Mouse (Mus musculus): ENCODE results near the gene Cbx6. TPM values are rescaled to one million over a fixed set of nuclear protein-coding genes. Genes with fewer than 3 reads are reported as not detected.

The Cbx6 gene
- polyA plus RNA-seq, 1 experiment from 2014 or later, result 52.2 TPM

DNA sequence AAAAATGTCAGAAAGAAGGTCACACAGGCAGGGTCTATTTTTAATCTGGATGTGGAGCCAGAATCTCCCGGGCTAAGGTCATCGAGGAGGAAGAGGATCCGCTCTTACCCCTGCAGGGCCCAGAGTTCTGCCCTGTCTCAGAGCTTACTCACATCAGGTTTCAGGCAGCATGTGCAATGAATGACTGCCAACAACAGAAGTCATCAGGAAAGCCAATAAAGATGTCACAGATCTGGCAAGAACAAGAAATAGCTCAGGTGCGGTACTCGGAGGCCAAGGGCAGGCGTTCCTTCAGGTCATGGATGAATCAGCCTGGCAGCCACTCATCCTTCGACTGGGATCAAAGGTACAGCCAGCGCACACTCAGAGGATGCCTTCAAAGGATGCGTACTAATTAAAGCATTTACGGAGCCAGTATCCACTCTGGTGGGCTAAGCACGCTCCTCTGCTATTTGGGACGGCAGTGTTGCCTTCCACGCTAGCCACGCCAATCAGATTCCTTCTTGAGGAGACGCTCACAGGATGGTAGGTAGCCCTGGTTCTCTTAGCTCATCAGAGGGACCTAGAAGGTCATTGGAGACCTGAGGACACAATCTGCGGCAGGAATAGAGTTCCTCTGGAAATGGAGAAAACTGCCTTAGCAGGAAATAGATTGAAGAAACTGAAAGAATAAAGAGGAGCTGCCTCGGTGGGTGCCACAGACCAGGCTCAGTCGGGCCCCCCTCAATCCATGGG is 40.9 kb upstream of the Cbx6 start:
- no peak for TF ChIP-seq CTCF (IDR thresholded peaks at IDR 0.05)
- TF ChIP-seq EP300 (IDR thresholded peaks at IDR 0.05), result no peak
- 91% methylated on average over 18 of the region's 18 CpGs for WGBS
- Histone ChIP-seq H3K9me3 (ENCODE audit: low read length) (no peaks in the 10 kb centered on the region), H3K27me3 (replicated peaks; ENCODE audit: insufficient read depth, low read length) (no peaks in the 10 kb centered on the region), H3K4me2 (replicated peaks; ENCODE audit: low read depth, low read length) (no peak overlapping the region), H3K4me1 (ENCODE audit: insufficient read depth, low read depth, low read length) (no peaks in the 10 kb centered on the region; the same call in 1 of the 2 replicates), H3K4me3 (ENCODE audit: low read depth, low read length) (no peak overlapping the region), H3K9ac (replicated peaks; ENCODE audit: low read depth) (no peak overlapping the region), H3K27ac (ENCODE audit: low read length) (no peak overlapping the region), H3K36me3 (ENCODE audit: insufficient read depth, low read length) (no peaks in the 10 kb centered on the region)
- DNase-seq (ENCODE audit: low spot score) (no peak), ATAC-seq (no peak)

GRCm38 (mm10) chr15:79873995-79874394 is 39.5 kb upstream of the Cbx6 start:
- TF ChIP-seq CTCF (IDR thresholded peaks at IDR 0.05) (no peak), EP300 (IDR thresholded peaks at IDR 0.05) (no peak)
- Histone ChIP-seq H3K27me3 (replicated peaks; ENCODE audit: insufficient read depth, low read length) (no peaks in the 10 kb centered on the region), H3K4me2 (replicated peaks; ENCODE audit: low read depth, low read length) (no peak overlapping the region), H3K27ac (ENCODE audit: low read length) (no peak overlapping the region), H3K4me1 (ENCODE audit: insufficient read depth, low read depth, low read length) (no peaks in the 10 kb centered on the region; the same call in 1 of the 2 replicates), H3K9ac (replicated peaks; ENCODE audit: low read depth) (no peak overlapping the region), H3K4me3 (ENCODE audit: low read depth, low read length) (no peak overlapping the region), H3K9me3 (ENCODE audit: low read length) (no peaks in the 10 kb centered on the region), H3K36me3 (ENCODE audit: insufficient read depth, low read length) (no peaks in the 10 kb centered on the region)
- 44% methylated on average over 2 of the region's 2 CpGs for WGBS
- ATAC-seq, result no peak
- DNase-seq (ENCODE audit: low spot score), result no peak

DNA sequence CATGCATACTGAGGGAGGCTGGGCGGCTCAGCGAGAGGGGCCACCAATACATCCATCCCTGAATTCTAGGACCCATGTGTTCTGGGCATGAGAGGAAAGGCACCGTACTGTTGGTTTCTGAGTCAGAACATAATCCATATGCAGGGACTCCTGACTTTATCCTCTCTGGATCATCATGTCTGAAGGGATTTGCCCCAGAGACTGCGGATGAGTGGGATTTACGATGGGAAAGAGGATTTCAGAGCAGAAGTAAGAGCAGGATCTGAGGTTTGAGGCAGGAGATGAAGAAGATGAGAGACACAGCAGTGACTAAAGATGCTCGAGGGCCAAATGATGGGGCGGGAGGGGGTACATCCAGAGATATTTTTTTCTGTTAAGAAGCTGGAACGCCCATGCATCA is 39.1 kb upstream of the Cbx6 start:
- 91% methylated on average over 8 of the region's 8 CpGs for WGBS
- no peak for DNase-seq (ENCODE audit: low spot score)
- Histone ChIP-seq H3K36me3 (ENCODE audit: insufficient read depth, low read length) (no peaks in the 10 kb centered on the region), H3K27ac (ENCODE audit: low read length) (no peak overlapping the region), H3K4me1 (ENCODE audit: insufficient read depth, low read depth, low read length) (no peaks in the 10 kb centered on the region), H3K9ac (replicated peaks; ENCODE audit: low read depth) (no peak overlapping the region), H3K9me3 (ENCODE audit: low read length) (no peaks in the 10 kb centered on the region), H3K4me3 (ENCODE audit: low read depth, low read length) (no peak overlapping the region), H3K27me3 (replicated peaks; ENCODE audit: insufficient read depth, low read length) (no peaks in the 10 kb centered on the region), H3K4me2 (replicated peaks; ENCODE audit: low read depth, low read length) (no peak overlapping the region)
- TF ChIP-seq CTCF (IDR thresholded peaks at IDR 0.05) (no peak), EP300 (IDR thresholded peaks at IDR 0.05) (no peak)
- ATAC-seq, result no peak

DNA sequence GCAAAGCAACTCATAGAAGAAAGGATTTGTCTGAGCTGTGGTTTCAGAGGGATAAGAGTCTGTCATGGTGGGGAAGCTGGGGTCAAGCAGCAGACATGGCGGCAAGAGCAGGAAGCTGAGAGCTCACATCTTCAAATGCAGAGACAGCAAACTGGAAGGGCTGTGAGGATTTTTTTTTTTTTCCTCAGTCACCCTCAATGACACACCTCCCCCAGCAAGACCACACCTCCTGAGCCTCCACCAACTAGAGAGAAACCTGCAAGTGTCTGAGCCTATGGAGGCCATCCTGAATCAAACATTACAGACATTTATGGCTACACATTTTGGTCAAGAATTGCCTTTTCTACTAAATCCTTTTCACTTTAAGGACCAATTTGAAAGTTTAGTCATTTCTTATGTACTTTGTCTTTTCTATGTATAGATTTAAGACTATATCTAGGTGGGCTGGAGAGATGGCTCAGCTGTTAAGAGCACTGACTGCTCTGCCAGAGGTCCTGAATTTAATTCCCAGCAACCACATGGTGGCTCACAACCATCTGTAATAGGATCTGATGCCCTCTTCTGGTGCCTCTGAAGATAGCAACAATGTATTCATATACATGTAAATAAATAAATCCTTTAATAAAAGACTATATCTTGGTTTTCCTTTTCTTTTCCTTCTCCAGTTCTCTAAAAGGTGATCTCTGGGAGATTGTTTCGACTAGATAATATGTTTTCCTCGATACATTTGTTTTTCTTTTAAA is 32.9 kb upstream of the Cbx6 start:
- no peaks in the 10 kb centered on the region for H3K36me3 ChIP-seq (ENCODE audit: insufficient read depth, low read length)
- no peak overlapping the region for H3K9ac ChIP-seq (replicated peaks; ENCODE audit: low read depth)
- no peaks in the 10 kb centered on the region for H3K27me3 ChIP-seq (replicated peaks; ENCODE audit: insufficient read depth, low read length)
- DNase-seq (ENCODE audit: low spot score) (no peak), ATAC-seq (no peak)
- H3K4me1 ChIP-seq (ENCODE audit: insufficient read depth, low read depth, low read length), result no peaks in the 10 kb centered on the region
- H3K4me3 ChIP-seq (ENCODE audit: low read depth, low read length), result no peak overlapping the region
- H3K9me3 ChIP-seq (ENCODE audit: low read length), result no peaks in the 10 kb centered on the region
- TF ChIP-seq CTCF (IDR thresholded peaks at IDR 0.05), result peak; percentile 31
- TF ChIP-seq EP300 (IDR thresholded peaks at IDR 0.05), result no peak
- 75% methylated on average over 3 of the region's 3 CpGs for WGBS
- H3K27ac ChIP-seq (ENCODE audit: low read length), result no peak overlapping the region
- no peak overlapping the region for H3K4me2 ChIP-seq (replicated peaks; ENCODE audit: low read depth, low read length)

DNA sequence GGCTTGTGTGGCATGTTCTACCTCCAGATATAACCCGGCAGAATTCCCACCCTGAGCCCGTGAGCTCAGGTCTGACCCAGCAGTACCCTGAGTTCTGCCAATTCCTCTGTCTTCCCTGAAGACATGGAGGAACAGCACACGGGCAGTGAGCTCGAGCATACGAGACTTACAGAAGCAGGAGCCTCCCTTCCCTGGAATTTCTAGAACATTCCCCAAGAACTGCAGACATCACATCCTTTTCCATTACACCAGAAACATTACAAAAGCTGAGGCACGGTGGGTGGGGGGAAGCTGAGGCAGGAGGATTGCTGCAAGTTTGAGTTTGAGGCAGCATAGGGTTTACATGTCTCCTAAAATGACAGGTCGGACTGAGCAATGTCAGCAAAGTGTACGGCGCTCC is 25.3 kb upstream of the Cbx6 start:
- Histone ChIP-seq H3K9me3 (ENCODE audit: low read length) (no peaks in the 10 kb centered on the region), H3K4me2 (replicated peaks; ENCODE audit: low read depth, low read length) (no peak overlapping the region), H3K9ac (replicated peaks; ENCODE audit: low read depth) (no peak overlapping the region), H3K27ac (ENCODE audit: low read length) (no peak overlapping the region), H3K4me1 (ENCODE audit: insufficient read depth, low read depth, low read length) (no peaks in the 10 kb centered on the region), H3K36me3 (ENCODE audit: insufficient read depth, low read length) (no peaks in the 10 kb centered on the region), H3K27me3 (replicated peaks; ENCODE audit: insufficient read depth, low read length) (no peaks in the 10 kb centered on the region), H3K4me3 (ENCODE audit: low read depth, low read length) (no peak overlapping the region)
- no peak for DNase-seq (ENCODE audit: low spot score)
- WGBS, result 78% methylated on average over 9 of the region's 9 CpGs
- no peak for TF ChIP-seq EP300 (IDR thresholded peaks at IDR 0.05)
- TF ChIP-seq CTCF (IDR thresholded peaks at IDR 0.05), result no peak
- ATAC-seq, result no peak

- Histone ChIP-seq H3K9me3 (ENCODE audit: low read length) (no peaks in the 10 kb centered on the region), H3K36me3 (ENCODE audit: insufficient read depth, low read length) (no peaks in the 10 kb centered on the region), H3K4me1 (ENCODE audit: insufficient read depth, low read depth, low read length) (no peaks in the 10 kb centered on the region), H3K4me3 (ENCODE audit: low read depth, low read length) (no peak overlapping the region), H3K27ac (ENCODE audit: low read length) (no peak overlapping the region), H3K4me2 (replicated peaks; ENCODE audit: low read depth, low read length) (no peak overlapping the region), H3K27me3 (replicated peaks; ENCODE audit: insufficient read depth, low read length) (no peaks in the 10 kb centered on the region), H3K9ac (replicated peaks; ENCODE audit: low read depth) (no peak overlapping the region)
- 58% methylated on average over 5 of the region's 5 CpGs for WGBS
- DNase-seq (ENCODE audit: low spot score) (no peak), ATAC-seq (no peak)
- no peak for TF ChIP-seq EP300 (IDR thresholded peaks at IDR 0.05)
- TF ChIP-seq CTCF (IDR thresholded peaks at IDR 0.05), result no peak
These were observed 24.5 kb upstream of the Cbx6 start for GRCm38 (mm10) chr15:79858979-79859378.

Measured in lung, postnatal 0 days (tissue).